Mouse (Mus musculus) stomach, embryonic 14.5 days (tissue): Measurements from ENCODE around the gene 2210011C24Rik. TPM values are rescaled to one million over a fixed set of nuclear protein-coding genes. Genes with fewer than 3 reads are reported as not detected.

Source experiments
- ATAC-seq: fragments of 200-750 bp; cut with Nextera tagmentation; 2 replicates; pipeline ENCODE4 v1.8.0; 2017; ENCODE audit warnings: low read depth, moderate TSS enrichment; ENCODE audit not compliant: insufficient number of reproducible peaks, insufficient read depth, low FRiP score
- H3K27ac ChIP-seq: fragments of 300-500 bp; sonication (generic); 2 replicates; pipeline ENCODE4 v1.5.1; 2014; ENCODE audit warnings: mild to moderate bottlenecking, low read length, moderate library complexity, mixed read lengths
- H3K27me3 ChIP-seq: fragments of 300-500 bp; sonication (generic); 2 replicates; pipeline ENCODE4 v1.6.1; 2014; ENCODE audit warnings: low read length, control low read depth, mixed read lengths; ENCODE audit not compliant: control insufficient read depth, insufficient read depth
- H3K36me3 ChIP-seq: fragments of 300-500 bp; sonication (generic); 2 replicates; pipeline ENCODE4 v1.6.1; 2014; ENCODE audit warnings: mild to moderate bottlenecking, control low read depth, low read length, moderate library complexity, mixed read lengths; ENCODE audit not compliant: control insufficient read depth, insufficient read depth
- H3K4me1 ChIP-seq: fragments of 300-500 bp; sonication (generic); 2 replicates; pipeline ENCODE4 v1.6.1; 2014; ENCODE audit warnings: low read length, control low read depth, mixed read lengths; ENCODE audit not compliant: control insufficient read depth, insufficient read depth
- H3K4me2 ChIP-seq: fragments of 300-500 bp; sonication (generic); replicated peaks from 2 replicates; pipeline ENCODE4 v1.6.1; 2014; ENCODE audit warnings: low read depth, low read length, control low read depth
- H3K4me3 ChIP-seq: fragments of 300-500 bp; sonication (generic); 2 replicates; pipeline ENCODE4 v1.5.1; 2014; ENCODE audit warnings: low read depth, low read length, control low read depth
- H3K9ac ChIP-seq: fragments of 300-500 bp; sonication (generic); replicated peaks from 2 replicates; pipeline ENCODE4 v1.6.1; 2014; ENCODE audit warnings: low read depth, mild to moderate bottlenecking, control low read depth, low read length, moderate library complexity, mixed read lengths
- H3K9me3 ChIP-seq: fragments of 300-500 bp; sonication (generic); 2 replicates; pipeline ENCODE4 v1.6.1; 2016; ENCODE audit warnings: low read depth, low read length, control low read depth; ENCODE audit not compliant: control insufficient read depth
- WGBS: fragments of 180-500 bp; shearing (Covaris S2); extraction: QIAGEN DNeasy Blood & Tissue Kit; methylation state at CpG from one replicate; pipeline ENCODE4 v1.1.7; 2014; 5-methylcytosine and 5-hydroxymethylcytosine counted together
- polyA plus RNA-seq: library from polyadenylated mRNA; unstranded; fragments of >200 nt; fragmentation: Nextera tagmentation; extraction: Ambion mirVana; gene quantifications from 2 replicates; pipeline ENCODE4 v1.2.1, GENCODE M21; 2014

2210011C24Rik gene
- polyA plus RNA-seq, 1 experiment from 2014 or later = 1.1 TPM

DNA sequence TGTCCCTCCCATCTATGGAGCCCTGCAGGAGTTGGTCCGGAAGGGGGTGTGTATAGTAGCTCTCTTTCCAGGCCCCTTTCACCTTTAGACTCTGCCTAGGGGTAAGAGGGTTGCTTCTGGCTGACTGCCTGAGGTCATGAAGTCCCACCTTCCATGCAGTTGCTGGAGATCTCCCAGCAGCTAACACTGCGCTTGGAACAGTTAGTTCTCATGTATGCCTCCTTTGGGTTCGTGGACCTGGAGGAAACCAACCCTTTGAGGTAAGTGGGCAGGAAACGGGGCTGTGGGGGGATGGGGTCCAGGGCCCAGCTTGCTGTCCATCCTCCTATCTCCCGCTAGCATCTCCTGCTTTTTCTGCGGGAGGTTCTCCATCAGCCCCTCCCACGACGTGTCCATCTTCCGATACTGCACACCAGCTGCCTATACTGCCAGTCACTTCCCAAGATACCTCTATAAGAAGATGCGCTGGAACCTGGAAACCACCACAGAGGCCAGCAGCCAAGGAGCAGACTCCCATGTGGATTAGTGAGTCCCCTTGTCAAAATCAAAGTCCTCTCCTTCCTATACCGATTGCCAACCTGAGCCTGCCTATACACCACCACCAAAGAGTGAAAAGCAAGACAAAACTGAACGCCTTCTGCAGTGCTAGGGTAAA is 8.9 kb downstream of the 2210011C24Rik start:
- Histone ChIP-seq H3K36me3 (peaks cover 20% of the 10 kb centered on the region; the same call in 1 of the 2 replicates), H3K9me3 (no peaks in the 10 kb centered on the region), H3K27ac (no peak overlapping the region), H3K4me3 (no peak overlapping the region), H3K4me2 (no peak overlapping the region), H3K9ac (no peak overlapping the region), H3K4me1 (peaks cover 21% of the 10 kb centered on the region), H3K27me3 (no peaks in the 10 kb centered on the region)
- no peak for ATAC-seq
- 64% methylated on average over 12 of the region's 12 CpGs for WGBS

GRCm38 (mm10) chr8:84001281-84002000 is 10.5 kb downstream of the 2210011C24Rik start, which contains the start of gene 1700067K01Rik:
Gene 1700067K01Rik (plus strand): TSS chr8:84001502.
- Histone ChIP-seq H3K4me1 (peaks cover 21% of the 10 kb centered on the region), H3K4me3 (no peak within 1 kb of the TSS; the same call in 1 of the 2 replicates), H3K4me2 (0 out of 2 replicates have a peak within 1 kb of the TSS, but pooled peaks have one; percentile 7), H3K9ac (no peak within 1 kb of the TSS; the same call in 1 of the 2 replicates), H3K27ac (no peak within 1 kb of the TSS), H3K27me3 (no peaks in the 10 kb centered on the region), H3K36me3 (peaks cover 20% of the 10 kb centered on the region; the same call in 1 of the 2 replicates), H3K9me3 (no peaks in the 10 kb centered on the region)
- ATAC-seq = no peak
- WGBS = 35% methylated on average over 60 of the region's 61 CpGs

DNA sequence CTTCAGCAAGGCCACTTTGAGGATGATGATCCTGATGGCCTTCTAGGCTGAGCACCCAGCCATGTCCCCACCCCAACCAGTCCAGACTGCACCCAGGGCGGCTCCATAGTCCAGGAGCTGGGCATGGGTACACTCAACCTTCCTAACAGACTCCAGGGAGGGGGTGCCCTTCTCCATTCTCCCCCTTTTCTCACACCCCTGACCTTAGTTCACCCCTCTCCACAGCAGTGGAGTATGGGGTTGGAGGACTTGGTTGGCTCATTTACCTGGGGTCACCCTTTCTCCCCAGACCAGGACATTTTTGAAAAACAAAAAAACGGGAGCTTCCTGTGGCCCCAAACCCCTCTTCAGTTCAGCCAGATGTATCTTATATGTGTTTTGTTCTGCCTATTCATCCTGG is 12.1 kb downstream of the 2210011C24Rik start:
- Histone ChIP-seq H3K27me3 (no peaks in the 10 kb centered on the region), H3K4me3 (0 out of 2 replicates have a peak overlapping the region, but pooled peaks have one; percentile 72), H3K9me3 (no peaks in the 10 kb centered on the region), H3K36me3 (peaks cover 23% of the 10 kb centered on the region; the same call in 1 of the 2 replicates), H3K27ac (no peak overlapping the region), H3K9ac (no peak overlapping the region; the same call in 1 of the 2 replicates), H3K4me1 (peaks cover 18% of the 10 kb centered on the region), H3K4me2 (no peak overlapping the region)
- 82% methylated on average over 2 of the region's 2 CpGs for WGBS
- ATAC-seq = no peak

DNA sequence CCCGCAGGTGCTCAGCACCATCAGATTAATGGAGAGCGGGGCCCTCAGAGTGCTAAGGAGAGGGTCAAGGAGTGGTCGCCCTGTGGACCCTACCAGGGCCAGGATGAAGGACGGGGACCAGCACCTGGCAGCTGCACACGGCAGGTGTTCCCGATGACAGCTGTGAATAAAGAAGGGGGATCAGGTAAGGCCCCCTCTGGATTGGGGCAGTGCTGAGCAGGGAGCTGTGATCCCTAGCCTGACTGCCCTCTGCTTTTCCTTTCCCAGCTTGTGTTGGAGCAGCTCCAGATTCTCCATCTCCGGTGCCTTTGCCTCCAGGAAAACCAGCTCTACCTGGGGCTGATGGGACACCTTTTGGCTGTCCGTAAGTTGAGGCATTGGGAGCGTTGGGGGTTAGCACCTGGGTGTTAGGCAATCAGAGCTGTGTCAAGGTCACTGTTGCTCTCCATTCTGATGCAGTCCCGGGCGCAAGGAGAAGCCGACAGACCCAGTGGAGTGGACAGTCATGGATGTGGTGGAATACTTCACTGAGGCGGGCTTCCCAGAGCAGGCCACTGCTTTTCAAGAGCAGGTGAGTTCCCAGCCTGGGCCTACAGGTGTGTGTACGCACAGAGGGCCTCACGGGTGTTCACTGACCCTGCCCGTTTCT is 12.8 kb downstream of the 2210011C24Rik start:
- peaks cover 26% of the 10 kb centered on the region; the same call in 1 of the 2 replicates for H3K36me3 ChIP-seq
- H3K27ac ChIP-seq = no peak overlapping the region
- H3K9ac ChIP-seq = peak overlapping the region; percentile 88; the same call in 1 of the 2 replicates
- no peak for ATAC-seq
- H3K4me3 ChIP-seq = peak overlapping the region; percentile 72
- H3K4me2 ChIP-seq = peak overlapping the region; percentile 84
- WGBS = 51% methylated on average over 16 of the region's 16 CpGs
- peaks cover 16% of the 10 kb centered on the region for H3K4me1 ChIP-seq
- no peaks in the 10 kb centered on the region for H3K27me3 ChIP-seq
- no peaks in the 10 kb centered on the region for H3K9me3 ChIP-seq

DNA sequence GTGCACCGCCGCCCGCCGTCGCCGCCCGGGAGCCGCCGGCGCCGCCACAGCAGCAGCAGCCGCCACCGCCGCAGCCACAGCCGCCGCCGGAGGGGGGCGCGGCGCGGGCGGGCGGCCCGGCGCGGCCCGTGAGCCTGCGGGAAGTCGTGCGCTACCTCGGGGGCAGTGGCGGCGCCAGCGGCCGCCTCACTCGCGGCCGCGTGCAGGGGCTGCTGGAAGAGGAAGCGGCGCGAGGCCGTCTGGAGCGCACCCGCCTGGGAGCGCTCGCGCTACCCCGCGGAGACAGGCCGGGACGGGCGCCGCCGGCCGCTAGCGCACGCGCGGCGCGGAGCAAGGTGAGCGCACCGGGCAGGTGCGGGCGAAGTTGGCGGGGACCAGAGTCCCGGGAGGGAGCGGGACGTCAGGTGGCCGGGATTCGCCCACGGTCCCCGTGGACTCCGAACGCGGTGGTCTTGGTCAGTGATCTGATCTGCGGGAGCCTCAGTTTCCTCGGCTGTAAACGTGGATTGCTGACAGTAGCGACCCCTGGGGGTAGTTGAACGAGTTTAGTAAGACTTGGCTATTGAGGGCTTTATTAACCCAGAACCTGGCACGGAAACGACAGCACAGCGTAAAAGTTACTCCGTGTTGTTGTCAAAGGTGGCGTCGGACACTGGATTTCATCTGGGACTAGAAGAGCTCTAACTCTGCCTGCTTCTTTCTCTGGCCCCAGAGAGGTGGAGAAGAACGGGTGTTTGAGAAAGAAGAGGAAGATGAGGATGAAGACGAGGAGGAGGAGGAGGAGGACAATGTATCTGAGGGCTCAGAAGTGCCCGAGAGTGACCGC is 13.5 kb downstream of the 2210011C24Rik start:
- H3K9me3 ChIP-seq = no peaks in the 10 kb centered on the region
- H3K4me1 ChIP-seq = peaks cover 11% of the 10 kb centered on the region
- ATAC-seq = no peak
- H3K36me3 ChIP-seq = peaks cover 32% of the 10 kb centered on the region; the same call in 1 of the 2 replicates
- no peaks in the 10 kb centered on the region for H3K27me3 ChIP-seq
- peak overlapping the region; percentile 72 for H3K4me3 ChIP-seq
- peak overlapping the region; percentile 88 for H3K9ac ChIP-seq
- peak overlapping the region; percentile 84 for H3K4me2 ChIP-seq
- peak overlapping the region; percentile 82 for H3K27ac ChIP-seq
- WGBS = under 1% methylated on average over 87 of the region's 92 CpGs

GRCm38 (mm10) chr8:83997511-83998141 is 14.3 kb downstream of the 2210011C24Rik start, which contains the start of gene Samd1:
Gene Samd1 (plus strand): TSS chr8:83997672.
- no peak for ATAC-seq
- under 1% methylated on average over 66 of the region's 112 CpGs for WGBS
- H3K4me1 ChIP-seq = peaks cover 11% of the 10 kb centered on the region
- peak within 1 kb of the TSS; percentile 75 for H3K4me3 ChIP-seq
- peak within 1 kb of the TSS; percentile 88 for H3K9ac ChIP-seq
- no peaks in the 10 kb centered on the region for H3K27me3 ChIP-seq
- H3K27ac ChIP-seq = peak within 1 kb of the TSS; percentile 98
- peak within 1 kb of the TSS; percentile 84 for H3K4me2 ChIP-seq
- no peaks in the 10 kb centered on the region for H3K9me3 ChIP-seq
- H3K36me3 ChIP-seq = peaks cover 33% of the 10 kb centered on the region; the same call in 1 of the 2 replicates

DNA sequence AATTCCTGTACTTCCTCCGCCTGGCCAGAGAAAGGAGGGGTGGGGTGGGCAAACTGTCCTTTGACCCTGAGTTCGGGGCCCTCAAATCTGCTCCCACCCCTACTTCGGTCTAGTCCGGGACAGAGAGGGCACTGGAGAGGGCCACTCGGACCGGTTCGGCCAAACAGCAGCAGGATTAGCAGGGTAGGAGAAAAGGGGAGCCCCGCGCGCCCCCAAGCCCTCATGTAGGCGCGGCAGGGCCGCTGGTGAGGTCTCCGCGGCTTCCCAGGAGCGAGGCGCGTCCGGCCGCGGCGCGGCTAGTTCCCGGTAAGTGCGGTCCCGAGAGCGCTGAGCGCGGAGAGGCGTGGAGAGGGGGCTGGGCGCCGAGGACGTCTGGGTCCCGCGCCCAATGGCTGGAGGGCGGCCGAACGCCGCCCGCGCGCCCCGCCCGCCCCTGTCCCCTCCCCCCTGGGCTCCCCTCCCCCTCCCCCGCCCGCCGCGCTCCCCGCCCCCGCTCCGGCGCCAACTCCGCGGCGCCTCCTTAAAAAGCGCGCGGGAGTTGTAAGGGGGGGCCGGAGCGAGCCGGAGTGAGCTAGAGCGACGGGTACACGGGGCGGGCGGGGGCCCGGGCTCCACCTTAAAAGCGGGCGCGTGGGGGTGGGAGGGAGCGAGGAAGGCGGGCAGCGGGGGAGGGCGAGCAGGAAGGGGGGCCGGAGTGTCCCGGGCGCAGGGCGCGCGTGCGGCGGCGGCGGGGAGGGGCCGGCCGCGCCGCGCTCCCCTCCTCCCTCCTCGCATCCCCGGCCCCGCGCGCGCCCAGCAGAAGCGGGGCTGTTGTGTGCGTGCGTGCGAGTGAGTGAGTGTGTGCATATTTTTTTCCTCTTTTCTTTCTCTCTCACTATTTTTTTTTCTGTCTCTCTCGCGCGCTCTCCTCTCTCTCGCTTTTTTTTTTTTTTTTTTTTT is 15.1 kb downstream of the 2210011C24Rik start:
- ATAC-seq = peak; percentile 86
- Histone ChIP-seq H3K4me3 (peak overlapping the region; percentile 75), H3K4me2 (peak overlapping the region; percentile 74), H3K27ac (peak overlapping the region; percentile 98), H3K9me3 (no peaks in the 10 kb centered on the region), H3K9ac (peak overlapping the region; percentile 88), H3K27me3 (no peaks in the 10 kb centered on the region), H3K4me1 (peaks cover 11% of the 10 kb centered on the region), H3K36me3 (peaks cover 30% of the 10 kb centered on the region; the same call in 1 of the 2 replicates)
- 1% methylated on average over 41 of the region's 103 CpGs for WGBS
